Mouse (Mus musculus): ENCODE measurements around the gene Chd1l. TPM values are rescaled to one million over a fixed set of nuclear protein-coding genes. Genes with fewer than 3 reads are reported as not detected.

Gene Chd1l
- polyA plus RNA-seq, 2 experiments: 12.8 to 13.5 TPM

DNA sequence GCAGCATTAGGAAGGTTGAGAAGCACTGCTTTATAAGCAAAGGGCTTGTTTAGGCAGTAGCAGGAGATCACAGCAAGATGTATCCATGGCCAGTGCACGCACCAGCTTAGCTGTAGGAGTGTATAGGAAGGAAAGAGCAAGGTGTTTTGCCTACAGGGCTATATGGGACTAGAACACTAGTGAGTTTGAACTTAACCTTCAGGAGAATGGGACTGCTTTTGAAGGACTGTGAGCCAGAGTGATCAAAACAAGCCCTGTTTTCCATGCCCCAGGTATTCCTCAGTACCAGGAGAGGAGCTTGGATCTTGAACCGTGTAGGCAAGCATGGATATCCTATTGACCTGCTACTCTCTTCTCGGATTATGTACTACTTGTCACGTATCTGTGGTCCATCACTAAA, 31.4 kb upstream of the Chd1l start:
- ATAC-seq (ENCODE audit: low FRiP score, low read depth): no peak
- DNase-seq (ENCODE audit: low spot score): no peak
- WGBS: 89% methylated on average over 4 of the region's 4 CpGs

DNA sequence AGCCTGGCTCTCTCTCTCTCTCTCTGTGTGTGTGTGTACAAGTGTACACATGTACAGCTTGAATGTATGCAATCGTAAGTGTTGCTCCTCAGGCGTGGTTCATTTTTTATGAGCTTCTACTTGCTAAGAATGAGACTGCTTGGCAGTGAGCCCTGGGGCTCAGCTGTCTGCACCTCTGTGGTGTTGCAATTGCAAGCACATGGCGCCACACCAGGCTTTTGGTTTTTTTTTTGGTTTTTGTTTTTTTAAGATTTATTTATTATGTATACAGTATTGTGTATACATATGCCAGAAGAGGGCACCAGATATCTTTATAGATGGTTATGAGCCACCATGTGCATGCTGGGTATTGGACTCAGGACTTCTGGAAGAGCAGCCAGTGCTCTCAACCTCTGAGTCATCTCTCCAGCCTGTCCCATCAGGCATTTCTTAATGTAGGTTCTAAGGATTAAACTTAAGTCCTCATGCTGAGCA, 24.3 kb upstream of the Chd1l start:
- WGBS: 19% methylated on average over 3 of the region's 3 CpGs
- Histone ChIP-seq H3K4me2 (replicated peaks; ENCODE audit: low read depth, low read length, severe bottlenecking) (no peak overlapping the region), H3K9me3 (ENCODE audit: control insufficient read depth, low read length) (no peaks in the 10 kb centered on the region), H3K36me3 (ENCODE audit: control insufficient read depth, insufficient read depth, low read length) (no peaks in the 10 kb centered on the region), H3K9ac (ENCODE audit: low read depth, low read length, severe bottlenecking) (no peak overlapping the region), H3K4me3 (replicated peaks; ENCODE audit: low read length) (no peak overlapping the region), H3K4me1 (ENCODE audit: control insufficient read depth, insufficient read depth, low read length) (peaks cover 7% of the 10 kb centered on the region), H3K27me3 (ENCODE audit: control insufficient read depth, insufficient read depth, low read length) (no peaks in the 10 kb centered on the region), H3K27ac (replicated peaks; ENCODE audit: low read depth, low read length) (no peak overlapping the region)
- ATAC-seq (ENCODE audit: low FRiP score, low read depth): peak; percentile 55
- peak; percentile 81 for DNase-seq (ENCODE audit: low spot score)
- TF ChIP-seq POLR2A (IDR thresholded peaks at IDR 0.05; ENCODE audit: borderline replicate concordance, extremely low read depth, insufficient read depth, insufficient read length): no peak

More for the DNA sequence above, 31.4 kb upstream of the Chd1l start:
- Histone ChIP-seq H3K9ac (ENCODE audit: low read depth, low read length, severe bottlenecking) (no peak overlapping the region), H3K27me3 (ENCODE audit: control insufficient read depth, insufficient read depth, low read length) (no peaks in the 10 kb centered on the region), H3K4me2 (replicated peaks; ENCODE audit: low read depth, low read length, severe bottlenecking) (no peak overlapping the region), H3K9me3 (ENCODE audit: control insufficient read depth, low read length) (no peaks in the 10 kb centered on the region), H3K27ac (replicated peaks; ENCODE audit: low read depth, low read length) (no peak overlapping the region), H3K36me3 (ENCODE audit: control insufficient read depth, insufficient read depth, low read length) (no peaks in the 10 kb centered on the region), H3K4me3 (replicated peaks; ENCODE audit: low read length) (no peak overlapping the region), H3K4me1 (ENCODE audit: control insufficient read depth, insufficient read depth, low read length) (no peaks in the 10 kb centered on the region; the same call in 1 of the 2 replicates)
- TF ChIP-seq POLR2A (IDR thresholded peaks at IDR 0.05; ENCODE audit: borderline replicate concordance, extremely low read depth, insufficient read depth, insufficient read length): no peak

DNA sequence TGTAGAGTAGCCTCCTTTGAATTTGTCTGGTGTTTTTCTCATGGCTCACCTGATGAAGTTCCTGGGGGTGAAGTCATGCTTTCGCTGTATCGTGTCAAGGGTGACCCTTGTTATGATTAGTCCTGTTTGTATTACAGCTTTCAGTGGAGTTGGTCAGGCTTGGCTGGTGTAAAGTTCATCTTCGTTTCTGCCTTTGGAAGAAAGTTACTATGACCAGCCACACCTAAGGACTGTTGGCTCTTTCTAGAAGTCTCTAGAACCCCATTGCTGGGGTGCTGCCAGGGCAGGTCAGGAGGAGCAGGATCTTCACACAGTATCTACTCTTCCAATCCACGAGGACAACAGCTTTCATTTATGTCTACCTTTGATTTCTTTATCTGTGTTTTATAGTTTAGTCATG, 23.5 kb upstream of the Chd1l start:
- Histone ChIP-seq H3K36me3 (ENCODE audit: control insufficient read depth, insufficient read depth, low read length) (no peaks in the 10 kb centered on the region), H3K9me3 (ENCODE audit: control insufficient read depth, low read length) (no peaks in the 10 kb centered on the region), H3K27me3 (ENCODE audit: control insufficient read depth, insufficient read depth, low read length) (no peaks in the 10 kb centered on the region), H3K27ac (replicated peaks; ENCODE audit: low read depth, low read length) (no peak overlapping the region), H3K9ac (ENCODE audit: low read depth, low read length, severe bottlenecking) (no peak overlapping the region), H3K4me2 (replicated peaks; ENCODE audit: low read depth, low read length, severe bottlenecking) (no peak overlapping the region), H3K4me3 (replicated peaks; ENCODE audit: low read length) (no peak overlapping the region), H3K4me1 (ENCODE audit: control insufficient read depth, insufficient read depth, low read length) (peaks cover 7% of the 10 kb centered on the region)
- 76% methylated on average over 4 of the region's 4 CpGs for WGBS
- ATAC-seq (ENCODE audit: low FRiP score, low read depth) (no peak), DNase-seq (ENCODE audit: low spot score) (no peak)
- no peak for TF ChIP-seq POLR2A (IDR thresholded peaks at IDR 0.05; ENCODE audit: borderline replicate concordance, extremely low read depth, insufficient read depth, insufficient read length)

DNA sequence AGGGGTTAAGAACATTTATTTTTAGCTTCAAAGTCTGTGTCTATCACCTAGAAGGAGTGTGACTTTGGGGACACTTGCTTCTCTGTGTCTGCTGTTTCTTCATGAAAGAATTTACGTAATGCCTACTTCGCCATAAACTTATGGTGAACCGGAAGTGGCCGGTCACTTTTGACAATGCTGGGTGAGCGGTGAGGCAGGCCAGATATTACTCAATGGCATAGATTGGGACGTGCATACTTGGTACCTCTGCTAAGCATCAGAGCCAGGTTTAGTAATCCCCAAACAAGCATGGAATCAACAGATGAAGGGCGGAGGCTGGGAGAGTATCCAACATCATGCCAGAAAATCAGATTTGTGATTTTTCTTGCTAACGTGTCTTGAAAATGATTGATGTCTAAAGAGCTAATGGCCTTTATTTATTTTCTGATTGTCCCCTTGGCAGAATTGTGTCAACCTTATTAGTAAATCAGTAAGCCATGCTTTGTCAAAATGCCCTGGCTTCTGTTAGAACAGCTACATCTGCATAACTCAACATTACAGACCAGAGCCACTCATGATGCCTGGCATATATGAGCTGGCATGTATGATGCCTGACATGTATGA, 21.4 kb upstream of the Chd1l start:
- H3K9me3 ChIP-seq (ENCODE audit: control insufficient read depth, low read length): no peaks in the 10 kb centered on the region
- no peak overlapping the region for H3K27ac ChIP-seq (replicated peaks; ENCODE audit: low read depth, low read length)
- H3K4me3 ChIP-seq (replicated peaks; ENCODE audit: low read length): no peak overlapping the region
- no peak for TF ChIP-seq POLR2A (IDR thresholded peaks at IDR 0.05; ENCODE audit: borderline replicate concordance, extremely low read depth, insufficient read depth, insufficient read length)
- no peak overlapping the region for H3K9ac ChIP-seq (ENCODE audit: low read depth, low read length, severe bottlenecking)
- no peaks in the 10 kb centered on the region for H3K36me3 ChIP-seq (ENCODE audit: control insufficient read depth, insufficient read depth, low read length)
- DNase-seq (ENCODE audit: low spot score): no peak
- WGBS: 83% methylated on average over 8 of the region's 8 CpGs
- H3K27me3 ChIP-seq (ENCODE audit: control insufficient read depth, insufficient read depth, low read length): no peaks in the 10 kb centered on the region
- no peak overlapping the region for H3K4me2 ChIP-seq (replicated peaks; ENCODE audit: low read depth, low read length, severe bottlenecking)
- H3K4me1 ChIP-seq (ENCODE audit: control insufficient read depth, insufficient read depth, low read length): peaks cover 7% of the 10 kb centered on the region
- no peak for ATAC-seq (ENCODE audit: low FRiP score, low read depth)

DNA sequence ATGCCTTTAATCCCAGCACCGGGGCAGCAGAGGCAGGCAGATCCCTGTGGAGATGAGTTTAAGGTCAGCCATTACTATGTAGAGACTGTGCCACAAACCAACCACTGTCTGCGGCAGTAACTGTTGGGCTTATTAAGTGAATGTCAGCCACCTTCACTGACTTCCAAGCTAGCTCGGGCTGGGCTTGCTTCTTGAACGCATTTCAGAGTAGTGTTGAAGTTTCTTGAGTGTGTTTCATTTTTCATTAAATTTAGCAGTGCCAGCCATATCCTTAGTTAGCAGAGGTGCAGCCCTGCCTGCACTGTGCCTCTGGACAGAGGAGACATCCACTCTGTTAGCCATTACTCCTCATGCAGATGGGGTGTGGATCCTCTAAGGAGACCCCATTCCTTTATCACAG, 20.7 kb upstream of the Chd1l start:
- Histone ChIP-seq H3K4me1 (ENCODE audit: control insufficient read depth, insufficient read depth, low read length) (peaks cover 7% of the 10 kb centered on the region), H3K9ac (ENCODE audit: low read depth, low read length, severe bottlenecking) (no peak overlapping the region), H3K4me2 (replicated peaks; ENCODE audit: low read depth, low read length, severe bottlenecking) (no peak overlapping the region), H3K9me3 (ENCODE audit: control insufficient read depth, low read length) (no peaks in the 10 kb centered on the region), H3K27me3 (ENCODE audit: control insufficient read depth, insufficient read depth, low read length) (no peaks in the 10 kb centered on the region), H3K4me3 (replicated peaks; ENCODE audit: low read length) (no peak overlapping the region), H3K36me3 (ENCODE audit: control insufficient read depth, insufficient read depth, low read length) (no peaks in the 10 kb centered on the region), H3K27ac (replicated peaks; ENCODE audit: low read depth, low read length) (no peak overlapping the region)
- no peak for TF ChIP-seq POLR2A (IDR thresholded peaks at IDR 0.05; ENCODE audit: borderline replicate concordance, extremely low read depth, insufficient read depth, insufficient read length)
- ATAC-seq (ENCODE audit: low FRiP score, low read depth) (no peak), DNase-seq (ENCODE audit: low spot score) (no peak)
- WGBS: 88% methylated on average over 4 of the region's 4 CpGs

Measured in limb, embryonic 14.5 days (tissue).